18 mouse cellular contexts compared by ENCODE assay signal in the genomic region with DNA sequence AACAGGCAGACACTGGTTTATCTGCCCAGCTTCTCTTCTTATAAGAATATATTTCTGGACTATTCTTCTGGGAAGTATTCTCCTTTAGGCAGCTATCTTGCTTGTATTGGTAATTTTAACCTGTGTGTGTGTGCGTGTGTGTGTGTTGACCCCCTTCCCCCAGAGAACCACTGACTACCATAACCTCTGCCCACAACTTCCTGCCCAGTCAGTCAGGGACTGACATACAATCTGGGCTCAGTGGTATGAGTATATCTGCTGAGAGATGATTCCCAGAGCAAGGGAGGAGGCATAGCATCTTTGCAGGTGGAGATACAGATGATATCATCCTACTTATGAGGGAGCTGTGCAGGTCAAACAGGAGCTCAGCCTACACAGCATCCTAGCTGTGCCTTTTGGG.
"Had no signal": no experiment of that assay in that cellular context is flagged by ENCODE, and none has a peak within 500 bp of the region (broad histone marks: within the 10 kb centered on the region; RNA-seq: fewer than 3 reads in every experiment).

No protein-coding gene starts in this region.

- H3K27ac ChIP-seq: kidney, postnatal 0 days; layer of hippocampus, adult 2 months; limb, embryonic 10.5 days; limb, embryonic 13.5 days; liver, embryonic 12.5 days; liver, embryonic 15.5 days; lung, embryonic 15.5 days had no signal

- DNase-seq: kidney, postnatal 25 days; layer of hippocampus, adult 9-11 months; liver; lung, adult 18-20 months; lung, postnatal 14 days; lung, postnatal 4 days; midbrain, embryonic 14.5 days; thymus, adult 2 months; thymus, postnatal 14 days; thymus, postnatal 4 days had no signal

- H3K4me2 ChIP-seq: limb, embryonic 13.5 days; liver, embryonic 12.5 days; liver, embryonic 15.5 days; lung, embryonic 15.5 days; midbrain, embryonic 11.5 days had no signal

- H3K4me1 ChIP-seq: limb, embryonic 13.5 days; liver, embryonic 12.5 days; liver, embryonic 15.5 days; lung, embryonic 15.5 days had no signal

- H3K36me3 ChIP-seq: limb, embryonic 10.5 days; limb, embryonic 13.5 days; liver, embryonic 12.5 days; liver, embryonic 15.5 days; lung, embryonic 15.5 days had no signal

- H3K4me3 ChIP-seq: layer of hippocampus, adult 2 months; limb, embryonic 10.5 days; limb, embryonic 13.5 days; liver, embryonic 12.5 days; liver, embryonic 15.5 days; lung, embryonic 15.5 days had no signal

- H3K9ac ChIP-seq: limb, embryonic 13.5 days; liver, embryonic 12.5 days; liver, embryonic 15.5 days; lung, embryonic 15.5 days had no signal

- H3K9me3 ChIP-seq: liver, embryonic 12.5 days; liver, embryonic 15.5 days; lung, embryonic 15.5 days had no signal

- H3K27me3 ChIP-seq: limb, embryonic 13.5 days; liver, embryonic 15.5 days; lung, embryonic 15.5 days had no signal
